Mouse (Mus musculus): ENCODE measurements at regions not wholly inside any gene's neighbourhood (a gene's known extent, or its start where the extent isn't known, plus 50 kb on each side); places are given as distances from the start of the nearest gene placed in this dataset.

DNA sequence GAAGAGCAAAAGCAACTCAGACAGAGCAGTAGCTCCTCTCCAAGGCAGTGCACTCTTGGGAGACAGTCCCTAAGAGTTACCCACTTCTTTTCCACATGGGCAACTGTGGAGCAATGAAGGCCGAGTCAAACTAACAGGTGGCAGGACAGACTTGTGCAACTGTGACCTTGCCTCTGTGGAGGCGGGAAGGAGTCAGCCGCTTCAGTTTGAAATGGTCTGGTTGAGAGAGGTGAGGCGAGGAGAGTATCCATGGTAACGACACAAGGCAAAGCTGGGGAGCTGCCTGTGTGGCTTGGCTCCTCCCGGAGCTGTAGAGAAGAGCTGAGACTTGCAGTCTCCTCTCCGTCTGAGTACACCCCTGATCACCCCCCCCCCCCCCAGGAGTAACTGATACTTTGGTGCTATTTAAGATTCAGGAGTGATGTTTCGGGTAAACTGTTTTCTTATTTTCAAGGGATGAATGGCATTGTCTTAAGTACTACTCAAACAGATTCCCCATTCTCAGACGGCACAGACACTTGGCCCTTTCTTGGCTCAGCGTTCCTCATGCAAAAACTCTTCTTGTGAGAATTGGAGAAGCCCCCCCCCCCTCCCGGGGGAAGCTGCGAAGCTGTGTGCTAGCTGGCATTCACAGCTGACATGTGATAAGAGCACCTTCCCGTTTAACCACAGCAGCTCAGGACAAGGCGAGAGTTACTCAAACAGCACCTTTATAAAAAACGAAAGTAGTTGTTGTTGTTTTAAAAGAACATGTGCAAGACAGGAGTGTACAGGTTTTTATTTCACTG, 54.9 kb upstream of the Chst1 start:
- DNase-seq (ENCODE audit: low spot score) = peak; percentile 49

DNA sequence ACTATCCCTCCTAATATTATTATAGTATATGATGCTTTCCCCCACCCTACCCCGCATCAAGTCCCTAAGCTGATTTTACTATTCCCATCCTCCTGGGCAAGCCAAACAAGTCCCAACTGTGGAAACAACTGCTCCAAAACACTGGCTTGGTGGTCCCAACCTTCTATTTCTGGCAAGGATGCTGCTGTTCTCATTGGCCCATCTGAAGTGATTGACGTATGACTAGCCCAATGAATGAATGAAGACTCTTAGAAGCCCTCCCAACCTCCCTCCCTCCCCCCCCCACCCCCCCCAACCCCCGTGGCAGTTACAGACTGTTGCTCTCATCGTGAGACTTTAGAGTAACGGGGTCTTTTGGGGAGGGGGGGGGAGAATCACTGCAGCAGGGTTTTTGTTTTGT, 58.7 kb upstream of the Chst1 start:
- DNase-seq (ENCODE audit: low spot score) = no peak

- DNase-seq (ENCODE audit: low spot score) = no peak
Observed at GRCm38 (mm10) chr2:92531996-92532395, 67.5 kb upstream of the Chst1 start.

DNA sequence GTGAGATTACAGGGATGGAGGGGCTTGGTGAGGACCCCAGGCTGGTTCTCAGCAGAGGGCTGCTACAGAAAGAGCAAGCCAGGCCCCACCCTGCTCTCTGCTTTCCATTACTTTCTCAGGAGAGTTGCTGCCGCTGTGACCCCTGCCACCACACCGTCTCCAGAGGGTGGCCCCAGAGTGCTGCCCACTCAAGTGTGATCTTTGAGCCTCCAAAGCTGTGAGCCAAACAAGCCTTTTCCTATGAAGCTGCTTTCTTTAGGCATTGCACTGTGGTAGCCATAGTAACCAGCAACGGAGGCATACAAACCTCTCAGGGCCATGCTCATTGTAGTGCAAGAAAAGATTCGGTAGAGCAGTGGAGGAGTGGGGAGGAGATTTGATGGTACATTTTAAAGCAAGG, 68.8 kb upstream of the Chst1 start:
- no peak for DNase-seq (ENCODE audit: low spot score)

DNA sequence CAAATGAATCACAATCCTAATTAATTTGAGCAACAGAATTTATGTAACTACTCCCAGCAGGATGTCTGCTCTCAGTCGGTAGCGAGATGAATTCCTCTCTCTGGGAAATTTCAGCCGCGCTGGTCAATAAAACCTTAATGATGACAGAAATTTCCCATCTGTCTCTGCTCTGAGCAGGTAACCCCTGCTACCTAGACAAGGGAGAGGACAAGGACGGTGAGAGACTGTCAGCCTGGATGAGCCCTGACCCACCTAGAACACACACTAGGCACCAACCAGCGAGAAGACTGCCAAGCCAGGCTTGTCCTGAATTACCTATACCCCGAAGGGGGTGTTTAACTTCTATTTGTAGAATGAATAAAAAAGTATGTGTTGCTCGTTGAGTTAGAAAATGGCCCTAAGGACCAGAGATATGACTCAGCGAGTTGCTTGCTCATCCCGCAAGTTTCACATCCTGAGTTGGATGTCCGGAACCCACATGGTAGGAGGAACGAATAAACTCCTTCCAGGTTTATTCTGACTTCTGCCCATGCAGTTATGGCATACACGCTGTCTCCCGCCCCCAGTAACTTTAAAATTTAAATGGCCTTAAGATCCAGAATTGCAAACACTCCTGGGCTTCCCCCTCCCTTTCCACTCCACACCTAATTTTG, 69.5 kb upstream of the Slc35c1 start:
- no peak for DNase-seq (ENCODE audit: low spot score)

- DNase-seq (ENCODE audit: low spot score) = peak; percentile 82
Observed at GRCm38 (mm10) chr2:92529071-92529641, 68.8 kb upstream of the Slc35c1 start.

GRCm38 (mm10) chr2:92528119-92528830, 67.9 kb upstream of the Slc35c1 start:
- no peak for DNase-seq (ENCODE audit: low spot score)

DNA sequence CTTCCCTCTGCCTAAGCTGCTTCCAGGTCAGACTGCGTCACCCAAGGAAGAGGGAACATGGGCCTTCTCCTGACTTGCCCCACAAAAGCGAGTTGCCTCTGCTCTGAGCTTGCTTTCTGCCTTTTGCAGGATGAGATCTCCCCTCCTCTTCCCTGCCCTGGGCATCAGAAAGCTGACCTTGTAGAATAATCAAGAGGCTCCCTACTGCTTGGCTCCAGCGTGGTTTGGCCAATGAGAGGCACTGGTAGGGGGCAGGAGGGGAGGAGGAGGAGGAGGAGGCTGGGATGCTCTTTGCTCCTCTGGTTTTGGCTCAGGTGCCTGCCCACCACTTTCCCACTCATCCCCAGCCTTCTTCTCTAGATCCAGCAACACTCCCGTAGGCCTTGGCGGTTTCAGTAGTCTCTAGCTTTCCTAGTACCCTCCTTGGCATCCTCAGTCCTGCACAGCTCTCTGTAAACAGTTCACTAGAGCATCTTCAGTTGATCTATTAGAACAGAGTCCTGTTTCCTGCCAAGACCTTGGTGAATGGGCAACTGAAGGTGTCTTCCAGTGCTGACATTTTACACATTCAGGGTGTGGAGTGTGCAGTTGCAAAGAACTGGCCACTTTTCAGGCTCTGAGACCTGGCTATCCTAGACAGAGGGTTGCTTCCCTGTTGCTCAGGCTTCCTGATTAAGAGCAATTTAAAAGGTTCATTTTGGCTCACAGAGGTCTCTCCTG, 66.5 kb upstream of the Slc35c1 start:
- no peak for DNase-seq (ENCODE audit: low spot score)

GRCm38 (mm10) chr2:92525628-92526027, 65.3 kb upstream of the Slc35c1 start:
- no peak for DNase-seq (ENCODE audit: low spot score)

DNA sequence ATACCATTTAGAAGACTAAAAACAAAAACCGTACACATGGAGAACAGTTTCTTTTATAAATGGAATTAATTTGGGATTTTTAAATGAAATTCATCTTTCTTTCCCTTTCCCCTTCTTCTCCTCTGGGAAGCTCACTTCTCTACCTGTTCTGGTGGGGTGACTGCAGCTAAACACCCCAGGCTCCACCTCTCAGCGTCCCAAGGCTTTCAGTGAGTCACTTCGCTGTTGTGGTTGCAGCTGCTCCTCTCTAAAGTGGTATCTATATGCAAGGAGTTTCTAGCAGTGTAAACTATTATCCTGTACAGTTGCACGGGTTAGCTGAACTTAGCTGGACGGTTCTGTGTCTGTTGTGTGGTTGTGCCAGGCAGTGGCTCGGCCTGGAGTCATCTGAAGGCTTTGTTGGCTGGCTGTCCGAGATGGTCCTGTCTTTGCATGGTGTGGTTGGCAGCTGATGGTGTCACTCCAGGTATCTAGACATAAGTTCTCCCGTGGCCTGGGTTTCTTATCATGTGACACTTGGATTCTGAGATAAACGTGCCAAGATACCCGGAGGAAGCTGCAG, 64.8 kb upstream of the Slc35c1 start:
- DNase-seq (ENCODE audit: low spot score) = no peak

GRCm38 (mm10) chr2:92524346-92524905, 64.1 kb upstream of the Slc35c1 start:
- no peak for DNase-seq (ENCODE audit: low spot score)

- no peak for DNase-seq (ENCODE audit: low spot score)
Observed at GRCm38 (mm10) chr2:92523321-92523895, 63.1 kb upstream of the Slc35c1 start.

GRCm38 (mm10) chr2:92521527-92521926, 61.2 kb upstream of the Slc35c1 start:
- no peak for DNase-seq (ENCODE audit: low spot score)

DNA sequence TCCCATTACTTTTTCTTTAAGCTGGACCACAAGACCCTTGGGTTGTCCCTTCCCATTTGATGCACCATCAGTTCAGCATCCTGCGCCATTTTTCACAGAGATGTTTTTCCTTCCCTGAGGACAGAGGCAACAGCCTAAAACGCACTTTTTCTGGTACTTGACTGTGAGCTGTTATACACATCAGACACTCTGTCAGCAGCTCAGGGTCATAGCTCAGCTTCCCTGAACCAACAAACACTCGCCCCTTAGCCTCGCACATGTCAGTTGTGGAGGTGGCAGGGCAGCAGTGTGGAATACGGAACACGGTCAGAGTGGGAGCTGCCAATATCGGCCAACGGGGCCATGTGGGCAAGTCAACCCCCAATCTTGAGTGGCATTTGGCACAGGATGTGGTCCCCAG, 59.1 kb upstream of the Slc35c1 start:
- DNase-seq (ENCODE audit: low spot score) = no peak

GRCm38 (mm10) chr2:92518891-92519290, 58.6 kb upstream of the Slc35c1 start:
- no peak for DNase-seq (ENCODE audit: low spot score)

DNA sequence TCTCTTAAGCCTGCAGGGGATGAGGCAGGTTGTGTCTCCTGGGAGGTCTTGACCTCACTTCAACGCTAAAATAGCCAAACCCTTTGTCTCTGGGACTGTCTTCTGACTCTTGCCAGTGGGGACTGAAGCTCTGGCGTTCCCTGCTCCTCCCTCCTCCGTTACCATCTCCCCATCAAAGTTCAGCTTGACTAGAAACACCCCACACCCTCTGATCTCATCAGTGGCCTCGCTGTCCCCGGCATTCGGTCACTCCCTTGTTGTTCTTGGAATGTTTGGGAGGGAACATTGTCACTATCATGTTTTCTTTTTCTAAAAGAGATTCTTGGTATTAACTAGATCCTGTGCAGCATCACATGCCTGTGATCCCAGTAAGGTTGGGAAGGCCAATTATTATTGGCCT, 54.6 kb upstream of the Slc35c1 start:
- DNase-seq (ENCODE audit: low spot score) = no peak

DNA sequence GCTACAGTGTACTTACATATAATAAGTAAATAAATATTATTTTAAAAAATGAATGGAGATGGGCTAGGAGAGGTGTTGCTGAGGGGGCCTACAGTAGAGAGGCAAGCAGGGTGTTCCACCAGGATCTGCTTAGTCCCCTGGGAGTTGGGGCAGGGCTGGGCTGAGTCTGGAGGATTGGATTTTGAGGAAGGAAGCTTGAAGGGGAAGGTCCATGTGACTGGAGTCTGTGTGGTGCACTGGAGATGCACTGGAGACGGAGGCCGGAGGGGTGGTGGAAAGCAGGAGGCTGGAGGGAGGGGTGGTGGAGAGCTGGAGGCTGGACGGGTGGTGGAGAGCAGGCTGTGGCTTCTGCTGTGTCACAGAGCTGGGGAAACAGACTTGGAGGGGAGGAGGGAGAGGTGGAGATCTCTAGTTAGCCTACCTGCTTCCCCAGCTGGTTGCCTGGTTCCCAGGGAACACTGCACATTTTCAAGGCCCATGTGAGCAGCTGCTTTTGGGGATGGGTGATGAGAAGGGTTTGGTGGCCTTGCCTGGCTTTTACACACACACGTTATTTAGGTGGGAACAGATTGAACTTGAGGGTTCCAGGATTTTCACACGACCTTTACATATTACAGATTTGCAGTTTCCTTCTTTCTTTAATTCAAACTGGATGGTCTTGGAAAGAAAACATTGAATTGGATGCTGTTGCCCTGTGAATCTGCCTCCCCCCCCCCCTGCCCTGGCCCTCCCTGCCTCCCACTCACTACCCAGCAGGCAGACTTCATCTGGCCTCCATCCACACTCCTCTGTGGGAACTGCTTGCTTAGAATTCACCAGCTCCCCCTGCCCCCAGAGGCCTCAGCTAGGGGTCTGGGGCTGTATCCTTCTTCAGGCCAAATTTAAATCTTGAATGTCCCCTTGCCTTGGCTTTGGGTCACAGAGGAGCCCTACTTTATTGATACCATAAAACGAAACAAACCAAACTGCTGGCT, 51.7 kb upstream of the Slc35c1 start:
- no peak for DNase-seq (ENCODE audit: low spot score)

Data from ovary, adult 18-20 months (tissue).